Mouse (Mus musculus): ENCODE measurements around the gene Fam71e1. TPM values are rescaled to one million over a fixed set of nuclear protein-coding genes. Genes with fewer than 3 reads are reported as not detected.

Fam71e1 gene
- polyA plus RNA-seq, 1 experiment: 7.4 TPM

DNA sequence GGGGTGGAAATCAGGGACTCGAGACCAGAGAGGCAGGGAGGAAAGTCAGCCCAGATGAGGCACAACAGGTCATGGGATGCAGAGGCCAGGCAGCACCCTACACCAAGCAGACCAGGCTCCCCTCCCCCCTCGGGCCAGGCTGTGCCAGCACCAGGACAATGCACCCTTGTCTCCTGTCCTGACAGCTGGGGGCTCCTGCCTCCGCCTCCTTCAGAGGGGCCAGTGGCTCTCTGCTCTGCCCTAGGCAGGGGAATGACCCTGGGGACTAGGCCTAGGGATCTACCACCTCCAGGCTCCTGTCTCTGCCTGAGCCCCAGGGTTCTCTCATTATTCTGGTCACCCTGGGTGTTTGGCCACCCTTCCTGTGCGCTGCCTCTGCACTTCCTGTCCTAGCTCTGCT is 22.0 kb upstream of the Fam71e1 start:
- H3K9me3 ChIP-seq (replicated peaks; ENCODE audit: control insufficient read depth, insufficient read depth, low read length, poor library complexity, severe bottlenecking): no peaks in the 10 kb centered on the region
- H3K9ac ChIP-seq (ENCODE audit: low read depth, poor library complexity, severe bottlenecking): no peak overlapping the region
- H3K27ac ChIP-seq (ENCODE audit: insufficient read depth, low read length): no peak overlapping the region
- no peak for TF ChIP-seq CTCF (IDR thresholded peaks at IDR 0.05; ENCODE audit: low read depth, low read length)
- no peak for TF ChIP-seq EP300 (IDR thresholded peaks at IDR 0.05; ENCODE audit: insufficient read depth, low read depth, low read length)
- no peak for TF ChIP-seq POLR2A (IDR thresholded peaks at IDR 0.05; ENCODE audit: insufficient read depth, low read length)
- H3K4me3 ChIP-seq (ENCODE audit: low read depth, low read length): no peak overlapping the region
- H3K4me1 ChIP-seq (ENCODE audit: control insufficient read depth, insufficient read depth, low read length): no peaks in the 10 kb centered on the region
- H3K36me3 ChIP-seq (ENCODE audit: control insufficient read depth, insufficient read depth, low read length, poor library complexity, severe bottlenecking): no peaks in the 10 kb centered on the region
- no peaks in the 10 kb centered on the region; the same call in 1 of the 2 replicates for H3K27me3 ChIP-seq (ENCODE audit: control insufficient read depth, insufficient read depth, low read length, poor library complexity, severe bottlenecking)

- H3K4me1 ChIP-seq (ENCODE audit: control insufficient read depth, insufficient read depth, low read length): no peaks in the 10 kb centered on the region
- H3K27me3 ChIP-seq (ENCODE audit: control insufficient read depth, insufficient read depth, low read length, poor library complexity, severe bottlenecking): no peaks in the 10 kb centered on the region; the same call in 1 of the 2 replicates
- no peak overlapping the region for H3K9ac ChIP-seq (ENCODE audit: low read depth, poor library complexity, severe bottlenecking)
- no peak overlapping the region for H3K27ac ChIP-seq (ENCODE audit: insufficient read depth, low read length)
- H3K4me3 ChIP-seq (ENCODE audit: low read depth, low read length): no peak overlapping the region
- no peaks in the 10 kb centered on the region for H3K9me3 ChIP-seq (replicated peaks; ENCODE audit: control insufficient read depth, insufficient read depth, low read length, poor library complexity, severe bottlenecking)
- TF ChIP-seq CTCF (IDR thresholded peaks at IDR 0.05; ENCODE audit: low read depth, low read length): no peak
- no peak for TF ChIP-seq EP300 (IDR thresholded peaks at IDR 0.05; ENCODE audit: insufficient read depth, low read depth, low read length)
- no peak for TF ChIP-seq POLR2A (IDR thresholded peaks at IDR 0.05; ENCODE audit: insufficient read depth, low read length)
- no peaks in the 10 kb centered on the region for H3K36me3 ChIP-seq (ENCODE audit: control insufficient read depth, insufficient read depth, low read length, poor library complexity, severe bottlenecking)
Observed at GRCm38 (mm10) chr7:44475046-44475614, 21.3 kb upstream of the Fam71e1 start.

DNA sequence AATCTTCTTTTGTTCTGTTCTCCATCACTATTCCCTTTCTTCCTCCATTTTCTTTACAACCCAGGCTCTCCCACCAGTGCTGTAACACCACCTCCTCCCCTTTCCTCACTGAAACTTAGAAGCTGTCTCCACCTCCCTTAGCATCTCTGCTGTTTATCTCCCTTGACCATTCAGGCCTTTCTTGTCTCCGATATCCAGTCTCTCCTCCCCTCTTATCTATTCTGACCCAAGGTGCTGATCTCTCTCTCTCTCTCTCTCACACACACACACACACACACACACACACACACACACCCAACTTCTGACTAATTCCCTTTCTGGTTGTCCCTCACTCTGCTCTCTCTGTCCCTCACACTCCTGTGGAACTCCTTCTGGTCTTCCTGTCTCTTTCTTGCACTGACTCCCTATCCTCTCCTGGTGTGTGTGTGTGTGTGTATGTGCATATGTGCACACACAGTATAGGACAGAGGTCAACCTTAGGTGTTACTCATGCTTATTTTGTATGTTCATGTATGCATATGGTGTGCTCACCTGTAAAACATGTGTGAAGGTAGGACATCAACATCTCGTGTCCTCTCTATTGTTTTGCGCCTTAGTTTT is 13.4 kb upstream of the Fam71e1 start:
- no peak overlapping the region for H3K4me3 ChIP-seq (ENCODE audit: low read depth, low read length)
- H3K4me1 ChIP-seq (ENCODE audit: control insufficient read depth, insufficient read depth, low read length): peaks cover 14% of the 10 kb centered on the region
- no peaks in the 10 kb centered on the region for H3K36me3 ChIP-seq (ENCODE audit: control insufficient read depth, insufficient read depth, low read length, poor library complexity, severe bottlenecking)
- no peak overlapping the region for H3K27ac ChIP-seq (ENCODE audit: insufficient read depth, low read length)
- TF ChIP-seq CTCF (IDR thresholded peaks at IDR 0.05; ENCODE audit: low read depth, low read length) (no peak), POLR2A (IDR thresholded peaks at IDR 0.05; ENCODE audit: insufficient read depth, low read length) (no peak), EP300 (IDR thresholded peaks at IDR 0.05; ENCODE audit: insufficient read depth, low read depth, low read length) (no peak)
- H3K27me3 ChIP-seq (ENCODE audit: control insufficient read depth, insufficient read depth, low read length, poor library complexity, severe bottlenecking): peaks cover 3% of the 10 kb centered on the region
- H3K9ac ChIP-seq (ENCODE audit: low read depth, poor library complexity, severe bottlenecking): no peak overlapping the region
- H3K9me3 ChIP-seq (replicated peaks; ENCODE audit: control insufficient read depth, insufficient read depth, low read length, poor library complexity, severe bottlenecking): no peaks in the 10 kb centered on the region

DNA sequence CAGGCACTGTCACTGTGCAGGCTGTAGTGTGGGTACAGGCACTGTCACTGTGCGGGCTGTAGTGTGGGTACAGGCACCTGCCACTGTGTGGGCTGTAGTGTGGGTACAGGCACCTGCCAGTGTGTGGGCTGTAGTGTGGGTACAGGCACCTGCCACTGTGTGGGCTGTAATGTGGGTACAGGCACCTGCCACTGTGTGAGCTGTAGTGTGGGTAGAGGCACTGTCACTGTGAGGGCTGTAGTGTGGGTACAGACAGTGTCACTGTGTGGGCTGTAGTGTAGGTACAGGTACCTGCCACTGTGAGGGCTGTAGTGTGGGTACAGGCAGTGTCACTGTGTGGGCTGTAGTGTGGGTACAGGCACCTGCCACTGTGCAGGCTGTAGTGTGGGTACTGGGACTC is 12.3 kb upstream of the Fam71e1 start:
- H3K9me3 ChIP-seq (replicated peaks; ENCODE audit: control insufficient read depth, insufficient read depth, low read length, poor library complexity, severe bottlenecking): no peaks in the 10 kb centered on the region
- H3K36me3 ChIP-seq (ENCODE audit: control insufficient read depth, insufficient read depth, low read length, poor library complexity, severe bottlenecking): no peaks in the 10 kb centered on the region
- no peak overlapping the region for H3K4me3 ChIP-seq (ENCODE audit: low read depth, low read length)
- no peak overlapping the region for H3K27ac ChIP-seq (ENCODE audit: insufficient read depth, low read length)
- TF ChIP-seq EP300 (IDR thresholded peaks at IDR 0.05; ENCODE audit: insufficient read depth, low read depth, low read length) (no peak), POLR2A (IDR thresholded peaks at IDR 0.05; ENCODE audit: insufficient read depth, low read length) (no peak), CTCF (IDR thresholded peaks at IDR 0.05; ENCODE audit: low read depth, low read length) (no peak)
- H3K4me1 ChIP-seq (ENCODE audit: control insufficient read depth, insufficient read depth, low read length): peaks cover 14% of the 10 kb centered on the region
- H3K27me3 ChIP-seq (ENCODE audit: control insufficient read depth, insufficient read depth, low read length, poor library complexity, severe bottlenecking): peaks cover 3% of the 10 kb centered on the region
- H3K9ac ChIP-seq (ENCODE audit: low read depth, poor library complexity, severe bottlenecking): no peak overlapping the region

DNA sequence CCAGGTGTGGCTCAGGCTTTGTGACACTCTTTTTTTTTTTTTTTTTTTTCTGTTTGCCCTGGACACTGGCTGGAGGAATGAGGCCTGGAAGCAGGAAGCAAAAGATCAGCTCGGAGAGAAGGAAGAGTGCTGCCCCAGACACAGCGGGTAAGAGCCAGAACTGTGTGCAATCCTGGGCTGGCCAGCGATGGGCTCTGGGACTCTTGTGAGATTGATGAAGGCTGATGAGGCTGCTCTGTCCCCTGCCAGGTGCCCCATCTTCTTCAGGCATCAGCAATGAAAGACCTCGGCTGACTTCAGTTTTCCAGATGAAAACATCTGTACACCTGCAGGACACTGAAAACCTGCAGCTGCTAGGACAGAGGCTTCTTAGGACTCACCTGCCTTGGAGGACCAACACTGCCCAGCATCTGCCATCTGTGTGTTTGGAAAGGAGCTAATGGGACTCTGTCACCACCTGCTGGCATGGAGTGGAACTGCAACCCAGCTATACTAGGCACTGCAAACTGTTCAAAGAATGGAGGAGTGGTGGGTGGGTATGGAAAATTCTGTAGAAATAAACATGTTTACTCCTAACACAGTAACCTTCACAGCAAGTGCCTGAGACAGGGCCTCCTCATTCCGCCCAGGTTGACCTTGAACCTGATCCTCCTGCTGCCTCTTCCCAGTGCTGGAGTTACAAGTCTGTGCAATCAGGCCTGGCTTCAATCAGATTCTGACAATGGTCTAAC is 11.4 kb upstream of the Fam71e1 start:
- Histone ChIP-seq H3K9ac (ENCODE audit: low read depth, poor library complexity, severe bottlenecking) (no peak overlapping the region), H3K36me3 (ENCODE audit: control insufficient read depth, insufficient read depth, low read length, poor library complexity, severe bottlenecking) (no peaks in the 10 kb centered on the region)

More for the DNA sequence above, 11.4 kb upstream of the Fam71e1 start:
- peaks cover 14% of the 10 kb centered on the region for H3K4me1 ChIP-seq (ENCODE audit: control insufficient read depth, insufficient read depth, low read length)
- peak; percentile 92 for TF ChIP-seq EP300 (IDR thresholded peaks at IDR 0.05; ENCODE audit: insufficient read depth, low read depth, low read length)
- no peak for TF ChIP-seq POLR2A (IDR thresholded peaks at IDR 0.05; ENCODE audit: insufficient read depth, low read length)
- peak; percentile 97 for TF ChIP-seq CTCF (IDR thresholded peaks at IDR 0.05; ENCODE audit: low read depth, low read length)
- H3K9me3 ChIP-seq (replicated peaks; ENCODE audit: control insufficient read depth, insufficient read depth, low read length, poor library complexity, severe bottlenecking): no peaks in the 10 kb centered on the region
- no peak overlapping the region for H3K27ac ChIP-seq (ENCODE audit: insufficient read depth, low read length)
- H3K4me3 ChIP-seq (ENCODE audit: low read depth, low read length): no peak overlapping the region
- H3K27me3 ChIP-seq (ENCODE audit: control insufficient read depth, insufficient read depth, low read length, poor library complexity, severe bottlenecking): peaks cover 3% of the 10 kb centered on the region; the same call in 1 of the 2 replicates

Data from ES-Bruce4 (cell line).